Mouse (Mus musculus) myocyte (in vitro differentiated cells): ENCODE results near the gene Palm. TPM values are rescaled to one million over a fixed set of nuclear protein-coding genes. Genes with fewer than 3 reads are reported as not detected.

Source experiments
- H3K27me3 ChIP-seq: one replicate; pipeline ENCODE4 v1.6.1; 2011; ENCODE audit not compliant: control insufficient read depth, insufficient read depth, insufficient read length
- H3K36me3 ChIP-seq: one replicate; pipeline ENCODE4 v1.6.1; 2011; ENCODE audit not compliant: control insufficient read depth, insufficient read depth
- H3K4me2 ChIP-seq: one replicate; pipeline ENCODE4 v1.6.1; 2011; ENCODE audit warnings: low read depth, control low read depth
- H3K4me3 ChIP-seq: one replicate; pipeline ENCODE4 v1.5.1; 2011; ENCODE audit warnings: mild to moderate bottlenecking, control low read depth, moderate library complexity
- H3K79me2 ChIP-seq: one replicate; pipeline ENCODE4 v1.6.1; 2011; ENCODE audit not compliant: control insufficient read depth, insufficient read depth
- H3ac ChIP-seq: one replicate; pipeline ENCODE4 v1.6.1; 2011; ENCODE audit not compliant: control insufficient read depth, insufficient read length
- CEBPB ChIP-seq: IDR thresholded peaks from 2 replicates; pipeline ENCODE4 v1.6.1; 2011; ENCODE audit warnings: mild to moderate bottlenecking, moderate library complexity; ENCODE audit not compliant: poor library complexity, insufficient read depth, severe bottlenecking
- E2F4 ChIP-seq: IDR thresholded peaks from one replicate; pipeline ENCODE4 v1.6.1; 2011; ENCODE audit warnings: mild to moderate bottlenecking, control low read depth, moderate library complexity; ENCODE audit not compliant: insufficient read depth
- MAX ChIP-seq: IDR thresholded peaks from one replicate; pipeline ENCODE4 v1.6.1; 2011; ENCODE audit warnings: low read depth, mild to moderate bottlenecking, control low read depth
- MYOD1 ChIP-seq, 3 experiments: IDR thresholded peaks; one replicate each; pipeline ENCODE4 v1.6.1; 2011; ENCODE audit warnings: control low read depth in 2 of 3, low read depth in 2 of 3, mild to moderate bottlenecking in 2 of 3, moderate library complexity in 1 of 3; ENCODE audit not compliant: insufficient read length in 2 of 3, control insufficient read depth in 1 of 3
- MYOG ChIP-seq, 3 experiments: IDR thresholded peaks; one replicate each; pipeline ENCODE4 v1.6.1; 2011; ENCODE audit warnings: control low read depth in 2 of 3, low read depth in 2 of 3, mild to moderate bottlenecking in 2 of 3; ENCODE audit not compliant: insufficient read length in 2 of 3, control insufficient read depth in 1 of 3, insufficient read depth in 1 of 3
- POLR2A ChIP-seq: IDR thresholded peaks from one replicate; pipeline ENCODE4 v1.6.1; 2011; ENCODE audit warnings: low read depth, mild to moderate bottlenecking, control low read depth, moderate library complexity; ENCODE audit not compliant: insufficient read length
- POLR2AphosphoS2 ChIP-seq: IDR thresholded peaks from one replicate; pipeline ENCODE4 v1.6.1; 2011; ENCODE audit warnings: low read depth, control low read depth; ENCODE audit not compliant: insufficient read length
- REST ChIP-seq: IDR thresholded peaks from one replicate; pipeline ENCODE4 v1.6.1; 2011; ENCODE audit warnings: mild to moderate bottlenecking, control low read depth, moderate library complexity; ENCODE audit not compliant: insufficient read depth, insufficient read length
- SRF ChIP-seq: IDR thresholded peaks from one replicate; pipeline ENCODE4 v1.6.1; 2011; ENCODE audit warnings: low read depth; ENCODE audit not compliant: control insufficient read depth, insufficient read length
- TCF12 ChIP-seq: IDR thresholded peaks from one replicate; pipeline ENCODE4 v1.6.1; 2011; ENCODE audit warnings: mild to moderate bottlenecking, control low read depth; ENCODE audit not compliant: poor library complexity, insufficient read depth, severe bottlenecking
- TCF3 ChIP-seq: IDR thresholded peaks from one replicate; pipeline ENCODE4 v1.6.1; 2011; ENCODE audit warnings: low read depth, control low read depth; ENCODE audit not compliant: insufficient read length
- USF1 ChIP-seq: IDR thresholded peaks from one replicate; pipeline ENCODE4 v1.6.1; 2011; ENCODE audit warnings: low read depth, mild to moderate bottlenecking, control low read depth, moderate library complexity
- polyA plus RNA-seq: library from polyadenylated mRNA; unstranded; fragments of >200 nt; fragmentation: generic; extraction: Trizol; gene quantifications from one replicate; pipeline ENCODE4 v1.2.1, GENCODE M21; 2012; ENCODE audit warnings: missing spikeins

Gene Palm
- polyA plus RNA-seq, 1 experiment, result 70.0 TPM

- Histone ChIP-seq H3K79me2 (peaks cover 34% of the 10 kb centered on the region), H3ac (no peak overlapping the region)
Observed at GRCm38 (mm10) chr10:79862925-79863324, 69.6 kb downstream of the Palm start.

GRCm38 (mm10) chr10:79864351-79865188 lies 71.2 kb downstream of the Palm start:
- H3K4me2 ChIP-seq, result no peak overlapping the region
- H3ac ChIP-seq, result no peak overlapping the region
- H3K79me2 ChIP-seq, result peaks cover 17% of the 10 kb centered on the region
- peaks cover 40% of the 10 kb centered on the region for H3K36me3 ChIP-seq
- no peaks in the 10 kb centered on the region for H3K27me3 ChIP-seq
- no peak overlapping the region for H3K4me3 ChIP-seq
- TF ChIP-seq TCF3 (no peak), MYOG (IDR thresholded peaks at IDR 0.05; ENCODE audit: control insufficient read depth in 1 of 3, insufficient read depth in 1 of 3, insufficient read length in 2 of 3, low read depth in 2 of 3) (no peak), SRF (no peak), MAX (no peak), POLR2AphosphoS2 (peak; percentile 14), USF1 (no peak), MYOD1 (IDR thresholded peaks at IDR 0.05; ENCODE audit: control insufficient read depth in 1 of 3, insufficient read length in 2 of 3, low read depth in 2 of 3) (no peak)

More at GRCm38 (mm10) chr10:79862925-79863324, 69.6 kb downstream of the Palm start:
- TF ChIP-seq POLR2A, result no peak
- no peak for TF ChIP-seq SRF
- no peak for TF ChIP-seq MAX
- no peak for TF ChIP-seq MYOG (IDR thresholded peaks at IDR 0.05; ENCODE audit: control insufficient read depth in 1 of 3, insufficient read depth in 1 of 3, insufficient read length in 2 of 3, low read depth in 2 of 3)
- no peak for TF ChIP-seq CEBPB
- no peak for TF ChIP-seq REST
- TF ChIP-seq TCF3, result no peak
- no peak for TF ChIP-seq E2F4
- no peak for TF ChIP-seq MYOD1 (IDR thresholded peaks at IDR 0.05; ENCODE audit: control insufficient read depth in 1 of 3, insufficient read length in 2 of 3, low read depth in 2 of 3)
- TF ChIP-seq POLR2AphosphoS2, result no peak
- no peak for TF ChIP-seq USF1
- no peak for TF ChIP-seq TCF12
- Histone ChIP-seq H3K36me3 (peaks cover 46% of the 10 kb centered on the region), H3K4me2 (no peak overlapping the region), H3K27me3 (no peaks in the 10 kb centered on the region), H3K4me3 (no peak overlapping the region)

GRCm38 (mm10) chr10:79865189-79865601 lies 71.8 kb downstream of the Palm start:
- TF ChIP-seq SRF (no peak), POLR2AphosphoS2 (peak; percentile 83), POLR2A (peak; percentile 53)
- Histone ChIP-seq H3ac (no peak overlapping the region), H3K4me3 (no peak overlapping the region), H3K36me3 (peaks cover 34% of the 10 kb centered on the region), H3K4me2 (no peak overlapping the region), H3K27me3 (no peaks in the 10 kb centered on the region), H3K79me2 (peaks cover 11% of the 10 kb centered on the region)

GRCm38 (mm10) chr10:79865801-79866295 lies 72.5 kb downstream of the Palm start:
- Histone ChIP-seq H3K79me2 (peaks cover 5% of the 10 kb centered on the region), H3K27me3 (no peaks in the 10 kb centered on the region), H3K36me3 (peaks cover 28% of the 10 kb centered on the region), H3ac (no peak overlapping the region), H3K4me3 (no peak overlapping the region), H3K4me2 (no peak overlapping the region)
- TF ChIP-seq POLR2A (peak; percentile 64), POLR2AphosphoS2 (peak; percentile 85), TCF12 (no peak)

- H3K27me3 ChIP-seq, result no peaks in the 10 kb centered on the region
- peaks cover 20% of the 10 kb centered on the region for H3K36me3 ChIP-seq
- no peak overlapping the region for H3K4me3 ChIP-seq
Observed at GRCm38 (mm10) chr10:79866601-79867000, 73.2 kb downstream of the Palm start.

More at GRCm38 (mm10) chr10:79866601-79867000, 73.2 kb downstream of the Palm start:
- TF ChIP-seq TCF3 (no peak), POLR2AphosphoS2 (peak; percentile 23)
- peaks cover 1% of the 10 kb centered on the region for H3K79me2 ChIP-seq
- no peak overlapping the region for H3ac ChIP-seq
- H3K4me2 ChIP-seq, result no peak overlapping the region

Other genes with a start within 250 kb of the Palm start
- 26.6 TPM for gene Mier2, start 238.4 kb upstream of the Palm start, polyA plus RNA-seq
- gene Theg, start 206.2 kb upstream of the Palm start, polyA plus RNA-seq, result not detected
- 0.01 TPM for gene C2cd4c, start 179.5 kb upstream of the Palm start, polyA plus RNA-seq
- 2.3 TPM for gene Shc2, start 155.7 kb upstream of the Palm start, polyA plus RNA-seq
- not detected for gene Odf3l2, start 147.8 kb upstream of the Palm start, polyA plus RNA-seq
- not detected for gene Madcam1, start 129.0 kb upstream of the Palm start, polyA plus RNA-seq
- 80.2 TPM for gene Tpgs1, start 124.2 kb upstream of the Palm start, polyA plus RNA-seq
- 299 TPM for gene Cdc34, start 111.4 kb upstream of the Palm start, polyA plus RNA-seq
- 0.71 TPM for gene Gzmm, start 104.6 kb upstream of the Palm start, polyA plus RNA-seq
- gene Bsg, start 89.1 kb upstream of the Palm start, polyA plus RNA-seq, result 1,268 TPM
- gene Hcn2, start 76.9 kb upstream of the Palm start, polyA plus RNA-seq, result 0.35 TPM
- 82.3 TPM for gene Polrmt, start 47.0 kb upstream of the Palm start, polyA plus RNA-seq
- gene Fgf22, start 38.5 kb upstream of the Palm start, polyA plus RNA-seq, result 0.26 TPM
- 91.3 TPM for gene Rnf126, start 26.6 kb upstream of the Palm start, polyA plus RNA-seq
- 28.9 TPM for gene Fstl3, start 16.3 kb upstream of the Palm start, polyA plus RNA-seq
- gene Prss57, start 2.6 kb upstream of the Palm start, polyA plus RNA-seq, result 0.07 TPM
- gene Misp, start 27.4 kb downstream of the Palm start, polyA plus RNA-seq, result 0.06 TPM
- gene Ptbp1, start 60.9 kb downstream of the Palm start, polyA plus RNA-seq, result 158 TPM
- 0.22 TPM for gene Prtn3, start 80.9 kb downstream of the Palm start, polyA plus RNA-seq
- gene Plppr3, start 81.1 kb downstream of the Palm start, polyA plus RNA-seq, result 5.4 TPM
- gene Elane, start 92.7 kb downstream of the Palm start, polyA plus RNA-seq, result not detected
- not detected for gene Cfd, start 97.3 kb downstream of the Palm start, polyA plus RNA-seq
- gene Med16, start 115.4 kb downstream of the Palm start, polyA plus RNA-seq, result 31.4 TPM
- not detected for gene Gm26602, start 117.3 kb downstream of the Palm start, polyA plus RNA-seq
- gene Kiss1r, start 123.4 kb downstream of the Palm start, polyA plus RNA-seq, result 0.59 TPM
- 69.0 TPM for gene R3hdm4, start 127.6 kb downstream of the Palm start, polyA plus RNA-seq
- gene Arid3a, start 133.5 kb downstream of the Palm start, polyA plus RNA-seq, result 1.2 TPM
- 35.1 TPM for gene Wdr18, start 166.6 kb downstream of the Palm start, polyA plus RNA-seq
- 0.73 TPM for gene Grin3b, start 177.1 kb downstream of the Palm start, polyA plus RNA-seq
- 152 TPM for gene Tmem259, start 190.8 kb downstream of the Palm start, polyA plus RNA-seq
- 109 TPM for gene Cnn2, start 195.0 kb downstream of the Palm start, polyA plus RNA-seq
- gene Abca7, start 202.9 kb downstream of the Palm start, polyA plus RNA-seq, result 15.6 TPM
- 0.53 TPM for gene Arhgap45, start 223.1 kb downstream of the Palm start, polyA plus RNA-seq
- gene Polr2e, start 246.2 kb downstream of the Palm start, polyA plus RNA-seq, result 209 TPM